Mouse (Mus musculus) stomach, postnatal 0 days (tissue): ENCODE results near the gene Adamts6. TPM values are rescaled to one million over a fixed set of nuclear protein-coding genes. Genes with fewer than 3 reads are reported as not detected.

ENCODE experiments used
- ATAC-seq: fragments of 200-750 bp; cut with Nextera tagmentation; 2 replicates; pipeline ENCODE4 v1.8.0; 2017; ENCODE audit not compliant: low FRiP score, low TSS enrichment
- DNase-seq: peaks from one replicate; pipeline ENCODE4 v3.0.0-alpha.2; 2016; ENCODE audit warnings: low spot score
- H3K27ac ChIP-seq: fragments of 300-500 bp; sonication (generic); replicated peaks from 2 replicates; pipeline ENCODE4 v1.5.1; 2014; ENCODE audit warnings: mild to moderate bottlenecking, control low read depth
- H3K27me3 ChIP-seq: fragments of 300-500 bp; sonication (generic); 2 replicates; pipeline ENCODE4 v1.6.1; 2014; ENCODE audit warnings: low read length; ENCODE audit not compliant: control insufficient read depth, insufficient read depth
- H3K36me3 ChIP-seq: fragments of 300-500 bp; sonication (generic); 2 replicates; pipeline ENCODE4 v1.6.1; 2014; ENCODE audit warnings: low read length, mixed read lengths; ENCODE audit not compliant: control insufficient read depth, insufficient read depth
- H3K4me1 ChIP-seq: fragments of 300-500 bp; sonication (generic); replicated peaks from 2 replicates; pipeline ENCODE4 v1.6.1; 2014; ENCODE audit warnings: antibody characterized with exemption; ENCODE audit not compliant: control insufficient read depth, insufficient read depth
- H3K4me2 ChIP-seq: fragments of 300-500 bp; sonication (generic); replicated peaks from 2 replicates; pipeline ENCODE4 v1.6.1; 2014; ENCODE audit warnings: low read depth, mild to moderate bottlenecking, control low read depth, moderate library complexity
- H3K4me3 ChIP-seq: fragments of 300-500 bp; sonication (generic); 2 replicates; pipeline ENCODE4 v1.5.1; 2014; ENCODE audit warnings: low read depth, low read length, control low read depth
- H3K9ac ChIP-seq: fragments of 300-500 bp; sonication (generic); 2 replicates; pipeline ENCODE4 v1.6.1; 2014; ENCODE audit warnings: mild to moderate bottlenecking, low read length, control low read depth, mixed read lengths
- H3K9me3 ChIP-seq: fragments of 300-500 bp; sonication (generic); 2 replicates; pipeline ENCODE4 v1.6.1; 2016; ENCODE audit warnings: low read length; ENCODE audit not compliant: control insufficient read depth
- CTCF ChIP-seq: IDR thresholded peaks from 2 replicates; pipeline ENCODE4 v1.5.1; 2016; ENCODE audit warnings: antibody characterized with exemption, low read depth, mild to moderate bottlenecking, moderate library complexity
- EP300 ChIP-seq: optimal IDR thresholded peaks from 2 replicates; pipeline ENCODE3; 2016; ENCODE audit warnings: antibody characterized with exemption
- WGBS: fragments of 180-500 bp; shearing (Covaris S2); extraction: QIAGEN DNeasy Blood & Tissue Kit; methylation state at CpG from one replicate; pipeline ENCODE4 v1.1.7; 2014; 5-methylcytosine and 5-hydroxymethylcytosine counted together
- polyA plus RNA-seq: library from polyadenylated mRNA; unstranded; fragments of >200 nt; fragmentation: Nextera tagmentation; extraction: Ambion mirVana; gene quantifications from 2 replicates; pipeline ENCODE4 v1.2.1, GENCODE M21; 2015

Adamts6 gene
- polyA plus RNA-seq, 1 experiment from 2014 or later, result 0.78 TPM

DNA sequence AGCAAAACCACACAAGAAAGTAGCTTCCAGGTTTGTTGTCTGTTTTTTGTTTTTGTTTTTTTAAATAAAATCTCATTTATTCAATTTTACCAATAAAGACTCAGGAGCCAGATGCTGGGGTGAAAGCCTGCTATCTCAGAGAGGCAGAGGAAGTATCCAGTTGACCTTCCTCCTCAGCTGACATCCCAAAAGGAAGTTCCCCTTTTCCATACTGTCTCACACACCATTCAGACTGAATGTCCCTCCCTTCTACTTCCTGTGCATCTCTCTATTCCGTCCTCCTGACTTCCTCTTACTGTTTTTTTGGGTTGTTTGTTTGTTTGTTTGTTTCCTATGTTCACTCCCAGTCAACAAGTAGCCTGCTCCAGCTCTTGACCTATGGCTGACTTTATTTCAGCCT lies 216.4 kb downstream of the Adamts6 start:
- H3K9ac ChIP-seq, result no peak overlapping the region
- H3K4me2 ChIP-seq, result no peak overlapping the region
- H3K4me3 ChIP-seq, result no peak overlapping the region
- H3K4me1 ChIP-seq, result no peaks in the 10 kb centered on the region
- no peak for DNase-seq
- H3K27me3 ChIP-seq, result no peaks in the 10 kb centered on the region
- no peak for ATAC-seq
- H3K27ac ChIP-seq, result no peak overlapping the region
- H3K36me3 ChIP-seq, result no peaks in the 10 kb centered on the region
- WGBS, result 79% methylated on average over 1 of the region's 1 CpGs
- TF ChIP-seq CTCF (no peak), EP300 (no peak)
- H3K9me3 ChIP-seq, result no peaks in the 10 kb centered on the region

DNA sequence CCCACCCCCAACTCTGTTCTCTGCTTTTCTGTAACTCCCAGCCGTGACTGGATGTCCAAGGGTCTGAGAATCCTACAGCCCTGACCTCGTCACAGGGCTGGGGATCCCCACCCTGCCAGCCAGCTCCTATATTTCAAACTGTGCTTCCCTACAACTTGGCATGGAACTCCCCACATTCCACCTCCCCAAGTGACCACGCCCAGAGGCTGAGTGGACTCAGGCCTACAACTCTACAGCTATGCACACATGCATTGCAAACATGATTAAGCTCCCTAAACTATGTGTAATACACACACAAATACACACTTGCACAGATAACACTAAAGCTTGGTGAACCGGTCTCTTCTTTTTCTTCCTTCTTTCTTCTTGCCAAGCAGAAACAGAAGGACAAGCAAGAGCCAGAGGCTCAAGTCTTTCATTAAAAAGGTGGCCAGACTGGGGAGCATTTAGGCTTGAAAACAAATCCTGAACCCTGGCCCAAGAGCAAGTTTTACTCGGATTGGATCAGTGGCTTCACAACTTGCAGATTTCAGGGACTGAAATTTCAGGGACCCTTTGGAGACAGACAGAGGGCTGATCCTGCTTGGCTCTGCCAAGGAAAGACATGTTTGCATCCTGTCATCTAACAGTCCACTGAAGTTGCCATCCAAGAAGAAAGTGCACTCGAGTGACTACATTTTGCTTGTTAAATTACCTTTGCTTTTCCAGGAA lies 218.7 kb downstream of the Adamts6 start:
- H3K4me3 ChIP-seq, result no peak overlapping the region
- no peak overlapping the region for H3K27ac ChIP-seq
- no peak overlapping the region for H3K4me2 ChIP-seq
- ATAC-seq (peak; percentile 97), DNase-seq (peak; percentile 82)
- no peaks in the 10 kb centered on the region for H3K9me3 ChIP-seq
- WGBS, result 43% methylated on average over 6 of the region's 6 CpGs
- no peaks in the 10 kb centered on the region for H3K27me3 ChIP-seq
- H3K4me1 ChIP-seq, result no peaks in the 10 kb centered on the region
- H3K9ac ChIP-seq, result no peak overlapping the region
- TF ChIP-seq EP300 (no peak), CTCF (no peak)
- no peaks in the 10 kb centered on the region for H3K36me3 ChIP-seq

DNA sequence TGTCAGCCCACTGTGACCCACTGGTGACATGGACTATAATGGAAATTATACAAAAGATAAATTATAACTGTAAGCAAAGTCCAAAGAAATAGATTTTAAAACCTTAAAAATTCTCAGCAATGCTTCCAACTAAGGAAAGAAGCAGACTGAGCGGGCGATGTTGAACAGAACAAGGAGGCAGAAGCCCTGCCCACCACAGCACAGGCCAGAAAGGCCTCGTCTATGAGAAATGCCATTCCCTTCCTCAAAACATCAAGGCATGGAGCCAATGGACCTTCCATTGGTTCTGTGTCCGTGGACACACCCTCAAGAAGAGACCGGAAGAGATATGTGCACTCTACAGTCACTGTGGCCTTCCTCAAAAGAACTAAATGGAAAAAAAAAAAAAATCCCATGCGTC lies 220.0 kb downstream of the Adamts6 start:
- H3K9ac ChIP-seq, result no peak overlapping the region
- TF ChIP-seq CTCF, result no peak
- TF ChIP-seq EP300, result no peak
- 78% methylated on average over 6 of the region's 6 CpGs for WGBS
- H3K27me3 ChIP-seq, result no peaks in the 10 kb centered on the region
- no peaks in the 10 kb centered on the region for H3K4me1 ChIP-seq
- no peaks in the 10 kb centered on the region for H3K9me3 ChIP-seq
- no peak overlapping the region for H3K4me2 ChIP-seq
- DNase-seq, result no peak
- H3K4me3 ChIP-seq, result no peak overlapping the region
- no peak for ATAC-seq
- H3K27ac ChIP-seq, result no peak overlapping the region
- no peaks in the 10 kb centered on the region for H3K36me3 ChIP-seq

DNA sequence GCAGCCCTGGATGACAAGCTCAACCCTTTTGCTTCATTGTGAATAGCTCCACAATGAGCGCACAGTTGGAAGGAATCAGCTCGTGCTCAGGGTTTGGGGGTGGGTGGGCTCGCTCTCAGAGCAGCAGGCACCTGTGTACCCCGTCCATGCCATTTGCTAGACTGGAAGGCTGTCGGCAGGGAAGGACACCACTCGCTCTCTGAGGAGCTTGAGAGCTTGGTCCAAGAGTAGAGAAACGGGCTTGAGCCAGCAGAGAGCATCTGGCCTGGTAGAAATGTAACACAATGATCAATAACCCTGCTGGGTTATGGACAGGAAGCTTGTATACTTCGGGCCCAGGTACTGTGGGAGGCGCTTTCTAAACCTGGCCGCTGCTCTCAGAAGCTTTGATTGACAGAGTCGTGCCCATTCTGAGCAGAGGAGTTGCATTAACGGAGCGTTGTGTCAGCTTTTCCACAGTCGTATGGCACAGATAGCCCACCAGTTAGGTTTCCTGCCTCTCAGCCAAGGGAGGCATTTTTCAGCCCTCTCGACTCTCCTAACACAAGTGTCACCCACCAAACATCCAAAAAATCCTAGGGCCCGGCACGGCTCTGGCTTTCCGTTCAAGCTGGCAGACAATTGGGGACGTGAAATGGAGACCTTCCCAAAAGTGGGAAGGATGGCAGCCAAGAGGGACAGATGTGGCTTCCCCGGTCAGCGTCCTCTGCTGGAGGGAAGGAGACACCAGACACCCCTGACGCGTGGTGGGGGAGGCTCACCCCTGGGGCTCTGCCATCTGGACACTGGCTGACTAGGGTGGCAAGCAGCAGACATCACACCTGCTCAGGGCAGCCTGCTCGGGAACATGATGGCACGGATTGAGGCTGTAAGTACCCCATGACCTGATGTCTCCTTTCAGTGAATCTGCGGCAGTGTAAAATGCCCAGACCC lies 222.2 kb downstream of the Adamts6 start:
- Histone ChIP-seq H3K27me3 (no peaks in the 10 kb centered on the region), H3K36me3 (no peaks in the 10 kb centered on the region), H3K9me3 (no peaks in the 10 kb centered on the region), H3K4me3 (no peak overlapping the region), H3K4me1 (no peaks in the 10 kb centered on the region), H3K4me2 (no peak overlapping the region), H3K27ac (no peak overlapping the region), H3K9ac (no peak overlapping the region)
- ATAC-seq (no peak), DNase-seq (no peak)
- TF ChIP-seq CTCF, result no peak
- no peak for TF ChIP-seq EP300
- WGBS, result 81% methylated on average over 26 of the region's 26 CpGs

DNA sequence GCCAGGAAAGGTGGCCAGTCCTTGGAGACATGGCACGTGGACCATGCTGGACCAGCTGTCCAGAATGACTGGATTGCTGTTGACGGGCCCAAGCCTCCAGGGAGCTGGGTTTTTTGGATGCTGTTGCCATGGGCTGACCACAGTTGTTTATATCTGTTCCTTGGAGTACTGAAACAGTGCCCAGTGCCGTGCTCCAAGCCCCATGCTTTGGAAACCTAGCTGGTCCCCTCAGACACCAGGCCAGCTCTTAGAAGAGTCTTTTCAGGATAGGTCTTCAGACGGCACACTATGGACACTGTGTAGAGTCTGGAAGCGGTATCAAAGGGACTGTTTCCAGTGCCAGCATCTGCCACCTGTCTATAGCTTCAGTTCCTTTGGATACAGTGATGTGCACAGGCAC lies 223.1 kb downstream of the Adamts6 start:
- Histone ChIP-seq H3K4me3 (no peak overlapping the region), H3K27me3 (no peaks in the 10 kb centered on the region), H3K9me3 (no peaks in the 10 kb centered on the region), H3K4me2 (no peak overlapping the region), H3K36me3 (no peaks in the 10 kb centered on the region), H3K9ac (no peak overlapping the region), H3K4me1 (no peaks in the 10 kb centered on the region), H3K27ac (no peak overlapping the region)
- TF ChIP-seq CTCF, result no peak
- TF ChIP-seq EP300, result no peak
- DNase-seq, result no peak
- no peak for ATAC-seq
- WGBS, result 71% methylated on average over 5 of the region's 5 CpGs

DNA sequence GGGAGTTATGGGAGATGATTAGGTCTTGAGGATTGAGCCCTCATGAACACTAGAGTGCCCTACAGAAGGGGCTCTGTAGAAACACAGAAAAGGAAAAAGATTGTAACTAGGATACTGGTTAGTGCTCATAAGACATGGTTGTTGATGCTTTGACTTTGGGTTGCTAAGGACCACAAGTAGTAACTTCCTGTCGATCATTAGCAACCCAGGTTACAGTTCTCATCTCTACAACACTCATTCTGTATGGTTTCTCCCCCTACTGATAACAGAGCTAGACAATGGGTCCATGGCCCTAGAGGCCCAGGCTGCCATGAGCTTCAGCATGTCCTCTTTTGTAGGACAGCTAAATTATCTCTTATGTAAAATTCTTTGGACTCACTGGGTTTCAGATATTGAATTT lies 227.4 kb downstream of the Adamts6 start:
- DNase-seq (no peak), ATAC-seq (no peak)
- Histone ChIP-seq H3K36me3 (no peaks in the 10 kb centered on the region), H3K4me1 (no peaks in the 10 kb centered on the region; the same call in 1 of the 2 replicates), H3K4me2 (no peak overlapping the region), H3K27me3 (no peaks in the 10 kb centered on the region), H3K9ac (no peak overlapping the region), H3K27ac (no peak overlapping the region), H3K4me3 (no peak overlapping the region), H3K9me3 (no peaks in the 10 kb centered on the region)
- WGBS, result 90% methylated on average over 1 of the region's 1 CpGs
- TF ChIP-seq CTCF (no peak), EP300 (no peak)
